Mouse (Mus musculus) heart, embryonic 14.5 days (tissue): ENCODE data around the gene Nop58. TPM values are rescaled to one million over a fixed set of nuclear protein-coding genes. Genes with fewer than 3 reads are reported as not detected.
A peak's percentile ranks its signal among the peaks of the same experiment; 100 is the strongest.

Experiments
- ATAC-seq: fragments of 200-750 bp; cut with Nextera tagmentation; 2 replicates; pipeline ENCODE4 v1.8.0; 2017; ENCODE audit warnings: low read depth, moderate TSS enrichment; ENCODE audit not compliant: insufficient number of reproducible peaks, insufficient read depth, low FRiP score
- H3K27ac ChIP-seq, 2 experiments: fragments of 200-500 bp in 1 of 2; fragments of 300-500 bp in 1 of 2; sonication (generic) in 1 of 2; replicated peaks in 1 of 2; 2 replicates each; pipeline ENCODE4 v1.5.1; 2012 to 2014; ENCODE audit warnings: low read depth in 2 of 2, low read length in 2 of 2, control low read depth in 1 of 2, mild to moderate bottlenecking in 1 of 2, mixed read lengths in 1 of 2; ENCODE audit not compliant: control insufficient read depth in 1 of 2, insufficient read depth in 1 of 2
- H3K27me3 ChIP-seq: fragments of 300-500 bp; sonication (generic); 2 replicates; pipeline ENCODE4 v1.6.1; 2014; ENCODE audit warnings: mild to moderate bottlenecking, low read length, control low read depth; ENCODE audit not compliant: control insufficient read depth, insufficient read depth
- H3K36me3 ChIP-seq: fragments of 300-500 bp; sonication (generic); 2 replicates; pipeline ENCODE4 v1.6.1; 2014; ENCODE audit warnings: mild to moderate bottlenecking, control low read depth, low read length, mixed read lengths; ENCODE audit not compliant: control insufficient read depth, insufficient read depth
- H3K4me1 ChIP-seq, 2 experiments: fragments of 200-500 bp in 1 of 2; fragments of 300-500 bp in 1 of 2; sonication (generic) in 1 of 2; 2 replicates each; pipeline ENCODE4 v1.6.1; 2012 to 2014; ENCODE audit warnings: low read length in 2 of 2, control low read depth in 1 of 2, mixed read lengths in 1 of 2; ENCODE audit not compliant: control insufficient read depth in 2 of 2, insufficient read depth in 2 of 2
- H3K4me2 ChIP-seq: fragments of 300-500 bp; sonication (generic); 2 replicates; pipeline ENCODE4 v1.6.1; 2014; ENCODE audit warnings: mild to moderate bottlenecking, low read length
- H3K4me3 ChIP-seq, 2 experiments: fragments of 200-500 bp in 1 of 2; fragments of 300-500 bp in 1 of 2; sonication (generic) in 1 of 2; 2 replicates each; pipeline ENCODE4 v1.5.1; 2012 to 2014; ENCODE audit warnings: low read length in 2 of 2, mild to moderate bottlenecking in 2 of 2, control low read depth in 1 of 2, low read depth in 1 of 2, moderate library complexity in 1 of 2; ENCODE audit not compliant: control insufficient read depth in 1 of 2, insufficient read depth in 1 of 2
- H3K9ac ChIP-seq: fragments of 300-500 bp; sonication (generic); 2 replicates; pipeline ENCODE4 v1.6.1; 2014; ENCODE audit warnings: mild to moderate bottlenecking, low read length
- H3K9me3 ChIP-seq: fragments of 300-500 bp; sonication (generic); 2 replicates; pipeline ENCODE4 v1.6.1; 2016; ENCODE audit warnings: low read length, control low read depth; ENCODE audit not compliant: control insufficient read depth
- WGBS: fragments of 180-500 bp; shearing (Covaris S2); extraction: QIAGEN DNeasy Blood & Tissue Kit; methylation state at CpG from one replicate; pipeline ENCODE4 v1.1.7; 2014; 5-methylcytosine and 5-hydroxymethylcytosine counted together
- polyA plus RNA-seq: library from polyadenylated mRNA; unstranded; fragments of >200 nt; fragmentation: Nextera tagmentation; extraction: Ambion mirVana; gene quantifications from 2 replicates; pipeline ENCODE4 v1.2.1, GENCODE M21; 2014

Gene Nop58
- polyA plus RNA-seq, 1 experiment from 2014 or later, result 120 TPM

GRCm38 (mm10) chr1:59656244-59657171 lies 28.3 kb upstream of the Nop58 start:
- Histone ChIP-seq H3K27ac (no peak overlapping the region), H3K27me3 (no peaks in the 10 kb centered on the region), H3K4me2 (no peak overlapping the region), H3K9ac (no peak overlapping the region), H3K36me3 (peaks cover 26% of the 10 kb centered on the region), H3K4me1 (no peaks in the 10 kb centered on the region), H3K9me3 (no peaks in the 10 kb centered on the region), H3K4me3 (no peak overlapping the region)
- 87% methylated on average over 7 of the region's 7 CpGs for WGBS
- no peak for ATAC-seq

- H3K4me1 ChIP-seq, result no peaks in the 10 kb centered on the region
- H3K4me2 ChIP-seq, result no peak overlapping the region
- 88% methylated on average over 2 of the region's 3 CpGs for WGBS
- ATAC-seq, result no peak
- no peaks in the 10 kb centered on the region for H3K36me3 ChIP-seq
- H3K27ac ChIP-seq, result no peak overlapping the region
- no peaks in the 10 kb centered on the region for H3K9me3 ChIP-seq
- no peaks in the 10 kb centered on the region for H3K27me3 ChIP-seq
- no peak overlapping the region for H3K4me3 ChIP-seq
- H3K9ac ChIP-seq, result no peak overlapping the region
These were observed 21.2 kb upstream of the Nop58 start for GRCm38 (mm10) chr1:59663456-59664135.

GRCm38 (mm10) chr1:59668871-59669270 lies 15.9 kb upstream of the Nop58 start:
- Histone ChIP-seq H3K9me3 (no peaks in the 10 kb centered on the region), H3K27ac (no peak overlapping the region), H3K4me1 (peaks cover 0 to 16% of the 10 kb centered on the region in 2 experiments; a peak in 2 of 4 replicates), H3K4me2 (no peak overlapping the region), H3K9ac (no peak overlapping the region), H3K4me3 (no peak overlapping the region), H3K36me3 (peaks cover 4% of the 10 kb centered on the region; the same call in 1 of the 2 replicates), H3K27me3 (no peaks in the 10 kb centered on the region)
- WGBS, result 80% methylated on average over 2 of the region's 2 CpGs
- no peak for ATAC-seq

DNA sequence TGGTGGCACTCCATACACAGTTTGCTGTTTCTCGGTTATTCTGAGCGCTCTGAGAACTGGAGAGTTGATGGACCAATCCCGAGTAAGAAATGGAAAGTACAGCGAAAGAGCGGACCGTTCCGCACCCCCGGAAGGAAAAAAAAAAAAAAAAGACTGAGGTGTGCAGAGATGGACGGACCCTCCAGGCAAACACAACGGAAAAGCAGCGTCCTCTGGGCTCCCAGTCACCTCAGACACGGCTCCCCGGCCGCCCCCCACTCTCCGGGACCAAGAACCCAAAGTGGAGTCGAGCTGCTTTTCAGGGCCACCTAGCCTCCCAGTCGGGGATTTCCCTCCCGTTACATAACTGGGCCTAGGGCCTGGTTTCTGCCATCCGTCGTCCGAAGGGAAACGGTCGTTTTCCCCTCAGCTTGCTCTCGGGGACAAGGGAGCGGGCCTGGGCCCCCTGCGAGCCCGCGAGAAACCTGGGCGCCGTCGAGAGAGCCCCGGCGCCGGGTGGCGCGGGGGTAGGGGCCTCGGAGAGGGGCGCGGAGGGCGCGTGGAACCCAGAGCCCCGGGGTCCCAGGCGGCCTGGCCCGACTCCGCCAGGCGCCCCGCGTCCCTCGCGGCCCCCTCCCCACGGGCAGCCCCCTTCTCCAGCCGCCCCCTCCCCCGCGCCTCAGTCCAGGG lies 14.7 kb upstream of the Nop58 start:
- Histone ChIP-seq H3K9ac (peak overlapping the region; percentile 98), H3K9me3 (no peaks in the 10 kb centered on the region), H3K4me2 (peak overlapping the region; percentile 91), H3K27ac (peak overlapping the region; percentile 89 to 94), H3K27me3 (no peaks in the 10 kb centered on the region), H3K4me3 (peak overlapping the region; percentile 74 to 76), H3K4me1 (peaks cover 0 to 16% of the 10 kb centered on the region in 2 experiments; a peak in 2 of 4 replicates), H3K36me3 (peaks cover 4% of the 10 kb centered on the region; the same call in 1 of the 2 replicates)
- ATAC-seq, result no peak; the same call in 1 of the 2 replicates
- WGBS, result under 1% methylated on average over 53 of the region's 54 CpGs

DNA sequence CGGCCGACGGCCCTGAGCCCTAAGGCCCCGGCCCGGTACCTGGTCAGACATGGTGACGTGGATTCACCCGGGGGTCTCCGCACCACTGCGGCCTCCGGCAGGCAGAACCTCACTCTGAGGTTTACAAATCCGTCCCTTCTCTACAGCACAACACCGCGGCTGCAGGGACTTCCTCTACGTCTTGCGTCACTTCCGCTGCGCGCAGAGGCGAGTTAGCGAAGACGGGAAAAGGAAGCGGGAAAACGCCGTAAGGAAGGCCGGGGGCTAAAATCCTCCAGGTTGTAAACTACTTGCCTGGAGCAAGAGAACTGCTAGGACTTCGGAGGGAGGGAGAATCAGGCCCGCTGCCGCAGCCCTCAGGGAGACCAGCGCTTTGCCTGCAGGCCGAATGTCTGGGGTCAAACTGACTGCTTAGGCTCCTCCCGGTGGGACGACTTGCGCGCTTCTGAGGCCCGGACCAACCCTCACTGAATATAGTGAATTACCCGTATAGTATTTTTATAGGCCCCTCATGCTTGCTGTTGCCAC lies 14.1 kb upstream of the Nop58 start, which contains the start of gene Sumo1:
Gene Sumo1, minus strand, starts transcription at position 194 of the 528 bp plus-strand sequence.
- peak within 1 kb of the TSS; percentile 98 for H3K9ac ChIP-seq
- H3K4me3 ChIP-seq, result peak within 1 kb of the TSS; percentile 74 to 76
- H3K27ac ChIP-seq, result peak within 1 kb of the TSS; percentile 89 to 94
- peak within 1 kb of the TSS; percentile 91 for H3K4me2 ChIP-seq
- H3K9me3 ChIP-seq, result no peaks in the 10 kb centered on the region
- H3K4me1 ChIP-seq, result peaks cover 0 to 16% of the 10 kb centered on the region in 2 experiments; a peak in 2 of 4 replicates
- H3K27me3 ChIP-seq, result no peaks in the 10 kb centered on the region
- WGBS, result under 1% methylated on average over 36 of the region's 36 CpGs
- peaks cover 4% of the 10 kb centered on the region; the same call in 1 of the 2 replicates for H3K36me3 ChIP-seq
- peak; percentile 79 for ATAC-seq

GRCm38 (mm10) chr1:59673661-59674060 lies 11.1 kb upstream of the Nop58 start:
- Histone ChIP-seq H3K4me1 (peaks cover 0 to 16% of the 10 kb centered on the region in 2 experiments; a peak in 2 of 4 replicates), H3K4me2 (no peak overlapping the region), H3K9me3 (no peaks in the 10 kb centered on the region), H3K27me3 (no peaks in the 10 kb centered on the region), H3K36me3 (peaks cover 4% of the 10 kb centered on the region; the same call in 1 of the 2 replicates), H3K27ac (no peak overlapping the region), H3K4me3 (no peak overlapping the region), H3K9ac (no peak overlapping the region)
- 93% methylated on average over 2 of the region's 2 CpGs for WGBS
- no peak for ATAC-seq
